ENCODE assay signal across 9 mouse cellular contexts in the genomic region with DNA sequence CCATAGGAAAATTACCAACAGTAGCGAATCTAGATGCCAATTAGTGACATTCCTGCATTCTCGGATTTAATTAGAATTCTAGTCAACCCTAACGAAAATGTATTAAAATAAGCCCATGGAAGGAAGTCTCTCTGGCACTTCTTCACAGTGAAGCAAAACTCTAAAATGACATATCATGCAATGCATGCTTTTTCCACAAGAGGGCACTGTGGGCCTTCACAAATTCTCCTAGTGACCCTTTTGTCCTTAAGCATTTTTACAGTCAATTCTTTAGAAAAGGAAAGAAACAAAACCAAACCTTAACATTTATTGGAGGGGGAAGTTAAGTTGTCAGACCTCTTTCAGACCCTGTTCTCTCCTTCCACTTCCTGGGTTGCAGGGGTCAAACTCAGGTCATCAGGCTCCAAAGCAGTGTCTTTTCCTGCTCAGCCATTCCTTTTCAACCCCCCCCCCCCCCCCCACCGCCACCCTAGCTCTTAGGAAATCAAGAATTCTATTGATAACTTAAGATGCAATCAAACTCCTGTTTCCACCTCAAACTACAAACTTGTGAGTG. TPM values are rescaled to one million over a fixed set of nuclear protein-coding genes. Genes with fewer than 3 reads are reported as not detected.
A peak's percentile ranks its signal among the peaks of the same experiment; 100 is the strongest.
DNase-seq lines count a peak whose midpoint lies in the region; ATAC-seq and TF ChIP-seq lines count a peak whose summit lies in the region.
"Not testable (repeated sequence)": the region's sequence is repeated elsewhere in the genome, so short reads cannot be mapped to it uniquely, and the experiment has no call there.
"Had no signal": no experiment of that assay in that cellular context is flagged by ENCODE, and none has a peak within 500 bp of the region (broad histone marks: within the 10 kb centered on the region; RNA-seq: fewer than 3 reads in every experiment).

No protein-coding gene starts in this region.

- not testable (repeated sequence) for H3K27ac ChIP-seq in forebrain, embryonic 11.5 days (ENCODE audit: low read depth, low read length); heart, postnatal 0 days (ENCODE audit: low read depth); intestine, embryonic 15.5 days; left cerebral cortex, adult 2 months; neural tube, embryonic 11.5 days (ENCODE audit: low read depth, low read length)

- TF ChIP-seq CTCF in brain, embryonic 14.5 days (IDR thresholded peaks at IDR 0.05; ENCODE audit: borderline replicate concordance, extremely low read depth, insufficient read depth, insufficient read length), result peak; percentile 40; the same call in 1 of the 2 replicates
- peak; percentile 55 for TF ChIP-seq CTCF in heart, postnatal 0 days (IDR thresholded peaks at IDR 0.05; ENCODE audit: low read depth)
- peak; percentile 49 for TF ChIP-seq CTCF in left cerebral cortex, adult 2 months (IDR thresholded peaks at IDR 0.05)

- TF ChIP-seq EP300 in heart, postnatal 0 days (IDR thresholded peaks at IDR 0.05; ENCODE audit: low read depth), result not testable (repeated sequence)

- H3K36me3 ChIP-seq in forebrain, embryonic 11.5 days (ENCODE audit: control insufficient read depth, insufficient read depth, low read length); heart, postnatal 0 days (replicated peaks; ENCODE audit: control insufficient read depth, insufficient read depth, low read length); intestine, embryonic 15.5 days; neural tube, embryonic 11.5 days (ENCODE audit: control insufficient read depth, insufficient read depth, low read length): not testable (repeated sequence)

- peak; percentile 63; the same call in 1 of the 2 replicates for ATAC-seq in forebrain, embryonic 11.5 days (replicated peaks; ENCODE audit: low FRiP score)
- not testable (repeated sequence) for ATAC-seq in heart, postnatal 0 days (ENCODE audit: insufficient read depth, low read depth)
- peak; percentile 62; the same call in 1 of the 2 replicates for ATAC-seq in intestine, embryonic 15.5 days
- 0 out of 2 replicates have a peak, but pooled peaks have one; percentile 41 for ATAC-seq in neural tube, embryonic 11.5 days (ENCODE audit: insufficient read depth, low FRiP score, low TSS enrichment)

- intact Hi-C loops in left cerebral cortex, adult 2 months (cut with DNase I), result loop anchor here (10.0 kb wide), 2 partner anchors 364 to 524 kb away; no protein-coding TSS in a partner anchor

- TF ChIP-seq POLR2A in brain, embryonic 14.5 days (IDR thresholded peaks at IDR 0.05; ENCODE audit: borderline replicate concordance, extremely low read depth, insufficient read depth, insufficient read length, poor library complexity, severe bottlenecking), result not testable (repeated sequence)

- H3K4me3 ChIP-seq in forebrain, embryonic 11.5 days (ENCODE audit: low read depth, low read length); heart, postnatal 0 days (ENCODE audit: low read depth, low read length); intestine, embryonic 15.5 days (replicated peaks); left cerebral cortex, adult 2 months; neural tube, embryonic 11.5 days (ENCODE audit: low read depth, low read length): not testable (repeated sequence)

- DNase-seq in A20 (ENCODE audit: low read depth, low spot score), result peak; percentile 38
- DNase-seq in brain, embryonic 14.5 days (ENCODE audit: low read depth), result peak; percentile 12
- not testable (repeated sequence) for DNase-seq in forebrain, embryonic 11.5 days (ENCODE audit: low spot score); heart, postnatal 0 days (ENCODE audit: low spot score); left cerebral cortex, adult 2 months (ENCODE audit: extremely low spot score in 1 of 2, low spot score in 2 of 2)
- peak; percentile 2 for DNase-seq in lung, postnatal 36 days
- peak; percentile 13 for DNase-seq in neural tube, embryonic 11.5 days (ENCODE audit: low spot score)

- H3K9me3 ChIP-seq in forebrain, embryonic 11.5 days (ENCODE audit: control insufficient read depth, low read length); heart, postnatal 0 days (replicated peaks; ENCODE audit: control insufficient read depth, low read length); intestine, embryonic 15.5 days; neural tube, embryonic 11.5 days (ENCODE audit: control insufficient read depth, low read length): not testable (repeated sequence)

- H3K4me2 ChIP-seq in forebrain, embryonic 11.5 days (ENCODE audit: low read depth, low read length, severe bottlenecking); heart, postnatal 0 days (ENCODE audit: low read depth, low read length); intestine, embryonic 15.5 days (replicated peaks); neural tube, embryonic 11.5 days (ENCODE audit: low read depth): not testable (repeated sequence)

- WGBS in forebrain, embryonic 11.5 days, result 4% methylated on average over 3 of the region's 4 CpGs
- 6% methylated on average over 2 of the region's 4 CpGs for WGBS in heart, postnatal 0 days
- WGBS in intestine, embryonic 15.5 days, result 1% methylated on average over 3 of the region's 4 CpGs
- WGBS in neural tube, embryonic 11.5 days, result 2% methylated on average over 3 of the region's 4 CpGs

- not testable (repeated sequence) for H3K27me3 ChIP-seq in forebrain, embryonic 11.5 days (ENCODE audit: control insufficient read depth, insufficient read depth, low read length); heart, postnatal 0 days (ENCODE audit: control insufficient read depth, insufficient read depth, low read length); intestine, embryonic 15.5 days (replicated peaks); neural tube, embryonic 11.5 days (ENCODE audit: control insufficient read depth, insufficient read depth, low read length)

- not testable (repeated sequence) for H3K9ac ChIP-seq in forebrain, embryonic 11.5 days (ENCODE audit: low read length); heart, postnatal 0 days (replicated peaks; ENCODE audit: low read depth, low read length); intestine, embryonic 15.5 days; neural tube, embryonic 11.5 days (ENCODE audit: low read length)

- H3K4me1 ChIP-seq in forebrain, embryonic 11.5 days (replicated peaks; ENCODE audit: control insufficient read depth, insufficient read depth, low read length); heart, postnatal 0 days (ENCODE audit: control insufficient read depth, insufficient read depth); intestine, embryonic 15.5 days (replicated peaks); neural tube, embryonic 11.5 days (ENCODE audit: control insufficient read depth, insufficient read depth, low read length): not testable (repeated sequence)

RNA-seq across cellular contexts. Expression of gene Catspere2, which starts 42.7 kb away (rescaled TPM):
- polyA plus RNA-seq in brain, embryonic 14.5 days (2012; rRNA removed), result 0.16 and 0.24 TPM in 2 replicates
- polyA plus RNA-seq in forebrain, embryonic 11.5 days (2014; fragmentation: Nextera tagmentation; extraction: Ambion mirVana), result not detected in 2 replicates
- not detected in 2 replicates for total RNA-seq in heart, postnatal 0 days (2014; rRNA removed; ENCODE audit: low replicate concordance)
- polyA plus RNA-seq in heart, postnatal 0 days (2015; fragmentation: Nextera tagmentation; extraction: Ambion mirVana), result 0.12 and 0.21 TPM in 2 replicates
- polyA plus RNA-seq in intestine, embryonic 15.5 days (2015; fragmentation: Nextera tagmentation; extraction: Ambion mirVana), result 0.09 and 0.13 TPM in 2 replicates
- total RNA-seq in left cerebral cortex, adult 2 months (2021), result 1 to 10 TPM; 6.0 to 7.3 TPM
- polyA plus RNA-seq in neural tube, embryonic 11.5 days (2014; fragmentation: Nextera tagmentation; extraction: Ambion mirVana), result 0.09 and 0.11 TPM in 2 replicates
- polyA plus RNA-seq: erythroblast, embryonic 14.5 days had no signal
